Mouse (Mus musculus) midbrain, embryonic 12.5 days (tissue): ENCODE data around the gene Eif4g3. TPM values are rescaled to one million over a fixed set of nuclear protein-coding genes. Genes with fewer than 3 reads are reported as not detected.

ENCODE experiments used
- ATAC-seq: fragments of 200-750 bp; cut with Nextera tagmentation; 2 replicates; pipeline ENCODE4 v1.8.0; 2017; ENCODE audit warnings: low read depth, moderate TSS enrichment, moderate library complexity; ENCODE audit not compliant: low FRiP score
- H3K27ac ChIP-seq: fragments of 300-500 bp; sonication (generic); replicated peaks from 2 replicates; pipeline ENCODE4 v1.5.1; 2016; ENCODE audit warnings: mild to moderate bottlenecking
- H3K27me3 ChIP-seq: fragments of 300-500 bp; sonication (generic); 2 replicates; pipeline ENCODE4 v1.6.1; 2016; ENCODE audit warnings: mild to moderate bottlenecking
- H3K36me3 ChIP-seq: fragments of 300-500 bp; sonication (generic); 2 replicates; pipeline ENCODE4 v1.6.1; 2016
- H3K4me1 ChIP-seq: fragments of 300-500 bp; sonication (generic); 2 replicates; pipeline ENCODE4 v1.6.1; 2016
- H3K4me2 ChIP-seq: fragments of 300-500 bp; sonication (generic); replicated peaks from 2 replicates; pipeline ENCODE4 v1.6.1; 2016; ENCODE audit warnings: mild to moderate bottlenecking, moderate library complexity
- H3K4me3 ChIP-seq: fragments of 300-500 bp; sonication (generic); 2 replicates; pipeline ENCODE4 v1.5.1; 2016; ENCODE audit warnings: mild to moderate bottlenecking
- H3K9ac ChIP-seq: fragments of 300-500 bp; sonication (generic); replicated peaks from 2 replicates; pipeline ENCODE4 v1.6.1; 2016; ENCODE audit warnings: mild to moderate bottlenecking, moderate library complexity
- H3K9me3 ChIP-seq: fragments of 300-500 bp; sonication (generic); 2 replicates; pipeline ENCODE4 v1.6.1; 2016; ENCODE audit warnings: mild to moderate bottlenecking
- WGBS: fragments of 180-500 bp; shearing (Covaris S2); methylation state at CpG from one replicate; pipeline ENCODE4 v1.1.7; 2016; 5-methylcytosine and 5-hydroxymethylcytosine counted together
- polyA plus RNA-seq: library from polyadenylated mRNA; unstranded; fragments of >200 nt; fragmentation: Nextera tagmentation; extraction: Ambion mirVana; gene quantifications from 2 replicates; pipeline ENCODE4 v1.2.1, GENCODE M21; 2016

The Eif4g3 gene
- polyA plus RNA-seq, 1 experiment from 2014 or later: 61.6 TPM

DNA sequence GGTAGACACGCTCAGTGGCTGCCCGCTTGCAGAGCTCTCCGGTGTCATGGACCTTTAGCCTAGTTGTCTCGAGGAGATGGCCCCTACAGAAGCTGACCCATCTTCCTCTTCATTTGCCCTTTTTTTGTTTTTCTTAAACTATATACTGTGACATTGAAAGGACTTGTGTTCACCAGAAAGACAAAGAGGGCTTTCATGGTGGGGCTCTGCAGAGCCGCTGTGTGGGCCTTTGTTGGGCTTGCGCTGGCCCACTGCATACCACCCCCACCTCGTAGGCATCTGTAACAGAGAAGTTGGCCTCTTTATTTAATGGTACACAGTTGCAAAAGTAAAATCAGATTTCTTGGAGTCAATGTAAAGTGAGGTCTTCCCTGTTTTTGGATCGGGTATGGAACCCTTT, 44.3 kb downstream of the Eif4g3 start:
- Histone ChIP-seq H3K27ac (peak overlapping the region; percentile 58), H3K4me2 (no peak overlapping the region), H3K36me3 (peaks cover 20% of the 10 kb centered on the region), H3K4me3 (no peak overlapping the region), H3K9me3 (no peaks in the 10 kb centered on the region), H3K4me1 (peaks cover 19% of the 10 kb centered on the region), H3K9ac (no peak overlapping the region), H3K27me3 (no peaks in the 10 kb centered on the region)
- 44% methylated on average over 8 of the region's 8 CpGs for WGBS
- ATAC-seq: no peak

DNA sequence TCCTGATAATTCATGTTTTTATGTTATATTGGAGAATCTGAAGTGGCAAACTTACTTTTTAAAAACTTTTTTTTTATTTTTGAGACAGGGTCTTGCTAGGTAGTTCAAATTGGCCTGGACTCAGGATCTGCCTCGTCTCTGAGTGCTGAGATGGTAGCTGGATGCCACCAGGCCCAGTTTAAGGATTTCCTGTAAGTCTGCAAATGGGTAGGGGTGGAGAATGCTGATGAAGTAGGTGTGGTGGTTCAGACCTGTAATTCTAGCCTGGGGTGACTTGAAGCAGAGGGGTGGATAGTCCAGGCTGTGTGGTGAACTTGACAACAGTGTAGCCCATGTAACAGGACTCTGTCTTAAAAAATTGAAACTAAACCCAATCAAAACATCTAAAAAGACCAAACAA, 45.1 kb downstream of the Eif4g3 start:
- H3K27me3 ChIP-seq: no peaks in the 10 kb centered on the region
- no peak overlapping the region for H3K9ac ChIP-seq
- no peaks in the 10 kb centered on the region for H3K9me3 ChIP-seq
- ATAC-seq: no peak
- peaks cover 13% of the 10 kb centered on the region for H3K36me3 ChIP-seq
- WGBS: 80% methylated on average over 1 of the region's 1 CpGs
- peaks cover 19% of the 10 kb centered on the region for H3K4me1 ChIP-seq
- no peak overlapping the region for H3K27ac ChIP-seq
- no peak overlapping the region for H3K4me3 ChIP-seq
- H3K4me2 ChIP-seq: no peak overlapping the region

GRCm38 (mm10) chr4:138038365-138039274, 45.8 kb downstream of the Eif4g3 start:
- no peak overlapping the region for H3K4me3 ChIP-seq
- H3K27me3 ChIP-seq: no peaks in the 10 kb centered on the region
- H3K27ac ChIP-seq: no peak overlapping the region
- H3K4me2 ChIP-seq: no peak overlapping the region
- H3K9ac ChIP-seq: no peak overlapping the region
- peaks cover 12% of the 10 kb centered on the region; the same call in 1 of the 2 replicates for H3K36me3 ChIP-seq
- ATAC-seq: no peak
- WGBS: 86% methylated on average over 13 of the region's 13 CpGs
- no peaks in the 10 kb centered on the region for H3K9me3 ChIP-seq
- peaks cover 19% of the 10 kb centered on the region for H3K4me1 ChIP-seq

DNA sequence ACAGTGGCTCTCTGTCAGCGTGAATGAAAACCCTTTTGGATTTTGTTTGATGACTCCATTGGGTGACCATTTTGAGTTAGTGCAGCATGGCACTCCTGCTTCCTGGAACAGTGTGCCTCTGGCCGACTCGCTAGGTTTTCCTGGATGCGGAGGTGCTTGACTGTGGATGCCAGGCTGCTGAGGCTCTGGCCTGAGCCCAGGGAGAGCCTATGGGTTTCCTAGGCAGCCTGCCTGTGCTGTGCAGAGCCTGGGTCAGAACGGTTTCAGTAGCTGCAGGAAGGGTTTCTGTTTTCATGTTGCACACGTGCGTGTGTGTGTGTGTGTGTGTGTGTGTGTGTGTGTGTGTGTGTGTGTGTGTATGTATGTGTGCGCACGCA, 46.4 kb downstream of the Eif4g3 start:
- Histone ChIP-seq H3K4me1 (peaks cover 19% of the 10 kb centered on the region), H3K27me3 (no peaks in the 10 kb centered on the region), H3K4me2 (no peak overlapping the region), H3K4me3 (no peak overlapping the region), H3K9me3 (no peaks in the 10 kb centered on the region), H3K27ac (no peak overlapping the region), H3K9ac (no peak overlapping the region), H3K36me3 (peaks cover 12% of the 10 kb centered on the region; the same call in 1 of the 2 replicates)
- 89% methylated on average over 9 of the region's 9 CpGs for WGBS
- ATAC-seq: no peak

DNA sequence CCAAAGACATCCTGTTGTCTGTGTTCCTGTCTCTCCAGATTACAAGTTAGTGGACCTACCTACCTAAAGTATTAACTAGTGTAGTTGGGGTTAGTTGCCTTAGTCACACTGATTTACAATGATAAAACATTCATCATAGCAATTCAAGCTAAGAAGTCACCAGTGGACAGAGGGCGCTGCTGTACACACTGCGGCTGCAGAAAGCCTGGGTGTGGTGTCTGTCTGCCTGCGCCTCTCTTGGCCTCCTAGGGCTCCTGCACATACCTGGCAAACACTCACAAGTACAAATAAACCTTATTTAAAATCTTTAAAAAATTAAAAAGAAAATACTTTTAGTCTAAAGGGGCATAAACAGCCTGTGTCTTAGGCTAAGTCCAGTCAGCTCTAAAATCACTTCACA, 47.8 kb downstream of the Eif4g3 start:
- H3K27me3 ChIP-seq: no peaks in the 10 kb centered on the region
- H3K9me3 ChIP-seq: no peaks in the 10 kb centered on the region
- peaks cover 23% of the 10 kb centered on the region for H3K36me3 ChIP-seq
- 88% methylated on average over 3 of the region's 3 CpGs for WGBS
- no peak for ATAC-seq
- no peak overlapping the region for H3K9ac ChIP-seq
- no peak overlapping the region for H3K4me2 ChIP-seq
- H3K4me3 ChIP-seq: no peak overlapping the region
- peaks cover 19% of the 10 kb centered on the region for H3K4me1 ChIP-seq
- H3K27ac ChIP-seq: no peak overlapping the region

DNA sequence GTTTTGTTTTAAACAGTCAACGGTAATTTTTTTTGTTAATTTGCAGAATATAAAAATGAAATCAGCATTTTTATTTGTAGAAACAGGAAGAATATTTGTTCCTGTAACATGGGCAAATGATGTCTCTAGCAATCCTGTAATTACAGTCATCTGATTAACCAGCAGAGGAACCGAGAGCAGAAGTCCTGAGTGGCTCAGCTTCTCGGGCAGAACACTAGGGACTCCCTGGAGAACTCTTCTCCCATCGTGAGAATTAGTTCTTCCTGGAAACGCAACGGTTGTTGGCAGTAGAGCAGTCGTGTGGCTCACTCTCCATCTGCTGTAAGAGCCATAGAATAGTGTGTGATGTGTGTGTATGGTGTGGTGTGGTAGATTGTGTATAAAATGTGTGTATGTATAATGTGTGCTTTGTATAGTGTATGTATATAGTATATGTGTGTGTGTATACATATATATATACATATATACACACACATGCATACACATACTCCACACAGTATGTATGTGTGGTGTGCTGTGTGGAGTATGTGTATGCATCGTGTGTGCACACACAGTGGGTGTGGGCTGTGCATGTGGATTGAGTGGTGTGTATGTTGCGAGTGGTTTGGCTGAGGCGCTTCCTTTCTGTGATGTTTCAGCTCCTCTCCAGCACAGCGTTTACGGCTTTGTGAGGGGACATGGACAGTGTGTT, 48.9 kb downstream of the Eif4g3 start:
- 80% methylated on average over 12 of the region's 12 CpGs for WGBS
- H3K4me2 ChIP-seq: no peak overlapping the region
- H3K36me3 ChIP-seq: peaks cover 29% of the 10 kb centered on the region
- ATAC-seq: no peak
- H3K9ac ChIP-seq: no peak overlapping the region
- H3K27me3 ChIP-seq: no peaks in the 10 kb centered on the region
- H3K27ac ChIP-seq: peak overlapping the region; percentile 20; the same call in 1 of the 2 replicates
- peaks cover 9% of the 10 kb centered on the region for H3K4me1 ChIP-seq
- H3K4me3 ChIP-seq: no peak overlapping the region
- no peaks in the 10 kb centered on the region for H3K9me3 ChIP-seq

DNA sequence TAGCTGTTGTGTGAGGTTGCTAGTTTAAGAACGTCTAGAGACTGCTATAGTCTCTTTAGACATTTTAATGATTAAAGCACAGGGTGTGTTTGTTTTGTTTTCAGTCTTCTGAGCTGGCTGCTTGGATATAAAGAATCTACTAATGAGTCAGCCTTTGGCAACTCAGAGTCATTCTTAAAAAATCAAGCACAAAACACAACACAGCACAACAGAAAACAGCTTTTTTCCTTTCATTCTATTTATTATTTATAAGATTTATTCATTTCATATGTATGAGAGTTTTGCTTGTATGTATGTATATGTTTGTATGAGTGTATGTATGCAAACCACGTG, 49.4 kb downstream of the Eif4g3 start:
- H3K27ac ChIP-seq: peak overlapping the region; percentile 20; the same call in 1 of the 2 replicates
- peaks cover 4% of the 10 kb centered on the region for H3K4me1 ChIP-seq
- H3K9ac ChIP-seq: no peak overlapping the region
- H3K27me3 ChIP-seq: no peaks in the 10 kb centered on the region
- H3K9me3 ChIP-seq: no peaks in the 10 kb centered on the region
- ATAC-seq: no peak
- H3K4me3 ChIP-seq: no peak overlapping the region
- 83% methylated on average over 2 of the region's 2 CpGs for WGBS
- no peak overlapping the region for H3K4me2 ChIP-seq
- peaks cover 29% of the 10 kb centered on the region for H3K36me3 ChIP-seq

- Histone ChIP-seq H3K9ac (no peak overlapping the region), H3K9me3 (no peaks in the 10 kb centered on the region), H3K4me2 (no peak overlapping the region), H3K36me3 (peaks cover 33% of the 10 kb centered on the region), H3K27me3 (no peaks in the 10 kb centered on the region), H3K27ac (no peak overlapping the region), H3K4me1 (no peaks in the 10 kb centered on the region; the same call in 1 of the 2 replicates), H3K4me3 (no peak overlapping the region)
- ATAC-seq: no peak
- WGBS: 96% methylated on average over 5 of the region's 5 CpGs
These were observed 49.8 kb downstream of the Eif4g3 start for GRCm38 (mm10) chr4:138042625-138043024.

DNA sequence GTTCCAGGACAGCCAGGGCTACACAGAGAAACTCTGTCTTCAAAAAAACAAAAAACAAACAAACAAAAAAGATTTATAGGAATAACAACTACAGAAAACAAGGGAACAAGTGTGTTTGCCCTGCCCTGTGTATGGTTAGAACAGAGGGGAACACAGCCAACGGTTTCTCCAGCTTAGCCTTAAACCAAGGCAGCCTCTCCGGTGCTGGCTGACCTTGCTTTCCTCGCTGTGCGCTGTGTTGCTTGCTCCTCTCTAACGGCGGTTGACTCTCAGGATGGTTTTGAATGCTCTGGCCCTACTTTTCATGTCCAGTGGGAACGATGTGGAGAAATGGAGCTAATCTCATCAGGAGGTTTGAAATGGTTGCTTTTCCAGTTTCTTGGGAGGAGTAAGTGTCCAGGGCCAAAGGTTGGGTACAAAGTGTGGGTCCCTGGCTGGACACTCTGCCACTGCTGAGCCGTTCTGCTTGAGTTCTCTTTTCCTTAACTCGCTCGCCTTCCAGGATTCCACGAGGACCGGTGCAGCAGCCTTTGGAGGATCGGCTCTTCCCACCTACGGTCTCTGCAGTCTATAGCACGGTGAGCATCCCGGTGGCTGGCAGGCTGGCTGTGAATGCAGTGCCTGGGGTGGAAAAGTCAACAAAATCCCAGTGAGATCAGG, 52.1 kb downstream of the Eif4g3 start:
- H3K9ac ChIP-seq: no peak overlapping the region
- H3K4me2 ChIP-seq: no peak overlapping the region
- no peak for ATAC-seq
- H3K4me1 ChIP-seq: no peaks in the 10 kb centered on the region; the same call in 1 of the 2 replicates
- H3K27ac ChIP-seq: no peak overlapping the region
- H3K27me3 ChIP-seq: no peaks in the 10 kb centered on the region
- no peak overlapping the region for H3K4me3 ChIP-seq
- no peaks in the 10 kb centered on the region for H3K9me3 ChIP-seq
- peaks cover 45% of the 10 kb centered on the region for H3K36me3 ChIP-seq
- 98% methylated on average over 16 of the region's 16 CpGs for WGBS

GRCm38 (mm10) chr4:138045809-138046208, 53.0 kb downstream of the Eif4g3 start:
- H3K9ac ChIP-seq: no peak overlapping the region
- no peak overlapping the region for H3K4me3 ChIP-seq
- no peak overlapping the region for H3K27ac ChIP-seq
- H3K36me3 ChIP-seq: peaks cover 49% of the 10 kb centered on the region
- H3K27me3 ChIP-seq: no peaks in the 10 kb centered on the region
- H3K9me3 ChIP-seq: no peaks in the 10 kb centered on the region
- WGBS: 96% methylated on average over 1 of the region's 1 CpGs
- ATAC-seq: no peak
- no peaks in the 10 kb centered on the region; the same call in 1 of the 2 replicates for H3K4me1 ChIP-seq
- no peak overlapping the region for H3K4me2 ChIP-seq

GRCm38 (mm10) chr4:138046371-138046770, 53.5 kb downstream of the Eif4g3 start:
- Histone ChIP-seq H3K27ac (no peak overlapping the region), H3K4me3 (no peak overlapping the region), H3K4me2 (no peak overlapping the region), H3K9ac (no peak overlapping the region), H3K27me3 (no peaks in the 10 kb centered on the region), H3K36me3 (peaks cover 52% of the 10 kb centered on the region), H3K4me1 (no peaks in the 10 kb centered on the region; the same call in 1 of the 2 replicates), H3K9me3 (no peaks in the 10 kb centered on the region)
- 98% methylated on average over 8 of the region's 8 CpGs for WGBS
- no peak for ATAC-seq

GRCm38 (mm10) chr4:138049547-138049946, 56.7 kb downstream of the Eif4g3 start:
- H3K9ac ChIP-seq: no peak overlapping the region
- 88% methylated on average over 6 of the region's 6 CpGs for WGBS
- H3K4me1 ChIP-seq: no peaks in the 10 kb centered on the region
- no peaks in the 10 kb centered on the region for H3K9me3 ChIP-seq
- H3K27ac ChIP-seq: no peak overlapping the region
- H3K27me3 ChIP-seq: no peaks in the 10 kb centered on the region
- H3K36me3 ChIP-seq: peaks cover 52% of the 10 kb centered on the region
- H3K4me2 ChIP-seq: no peak overlapping the region
- no peak for ATAC-seq
- H3K4me3 ChIP-seq: no peak overlapping the region
